Mouse (Mus musculus): ENCODE data around the gene Txndc2. TPM values are rescaled to one million over a fixed set of nuclear protein-coding genes. Genes with fewer than 3 reads are reported as not detected.

The Txndc2 gene
- total and polyA plus RNA-seq, 3 experiments, result not detected

- Histone ChIP-seq H3K9ac (ENCODE audit: control insufficient read depth, low read depth, low read length, poor library complexity, severe bottlenecking) (no peak overlapping the region), H3K27me3 (ENCODE audit: control insufficient read depth in 1 of 2, insufficient read depth in 2 of 2, low read length in 2 of 2) (no peaks in the 10 kb centered on the region), H3K9me3 (replicated peaks; ENCODE audit: insufficient read depth, low read length) (no peaks in the 10 kb centered on the region), H3K79me2 (ENCODE audit: control insufficient read depth, insufficient read depth, low read length, poor library complexity) (peaks cover 73% of the 10 kb centered on the region), H3K36me3 (ENCODE audit: control insufficient read depth in 1 of 2, insufficient read depth in 2 of 2, low read length in 2 of 2) (peaks cover 0 to 62% of the 10 kb centered on the region in 2 experiments; a peak in 2 of 4 replicates), H3K4me1 (ENCODE audit: control insufficient read depth in 1 of 2, insufficient read depth in 2 of 2, low read length in 2 of 2) (peaks cover 30 to 43% of the 10 kb centered on the region in 2 experiments), H3K27ac (ENCODE audit: control insufficient read depth, low read depth, low read length) (no peak overlapping the region), H3K4me3 (ENCODE audit: control insufficient read depth in 1 of 2, insufficient read depth in 1 of 2, low read depth in 2 of 2, low read length in 2 of 2) (no peak overlapping the region)
- peak; percentile 52 for DNase-seq (ENCODE audit: low read depth, low spot score)
- no peak for TF ChIP-seq TBP (IDR thresholded peaks at IDR 0.05; ENCODE audit: low read depth, low read length)
- no peak for TF ChIP-seq NRF1 (IDR thresholded peaks at IDR 0.05; ENCODE audit: insufficient read depth, low read depth, low read length, poor library complexity, severe bottlenecking)
- TF ChIP-seq ZKSCAN1 (IDR thresholded peaks at IDR 0.05; ENCODE audit: low read depth, low read length), result no peak
- TF ChIP-seq TAL1 (IDR thresholded peaks at IDR 0.05; ENCODE audit: low read length), result 0 out of 2 replicates have a peak, but pooled peaks have one; percentile 6
- no peak for TF ChIP-seq ELF1 (IDR thresholded peaks at IDR 0.05; ENCODE audit: low read depth, low read length)
- TF ChIP-seq POLR2A (IDR thresholded peaks at IDR 0.05; ENCODE audit: control insufficient read depth in 1 of 2, insufficient read depth in 1 of 2, low read depth in 1 of 2, low read length in 2 of 2, poor library complexity in 1 of 2), result no peak
- TF ChIP-seq CHD2 (IDR thresholded peaks at IDR 0.05; ENCODE audit: low read length), result no peak
- TF ChIP-seq CTCF (IDR thresholded peaks at IDR 0.05 in 2 of 3, conservative IDR thresholded peaks at IDR 0.05 in 1 of 3; ENCODE audit: control insufficient read depth in 1 of 3, insufficient read depth in 1 of 3, low read depth in 2 of 3, low read length in 3 of 3, poor library complexity in 1 of 3, severe bottlenecking in 1 of 3), result 0 out of 6 replicates have a peak, but pooled peaks of 1 of the 3 experiments have one; percentile 5
- TF ChIP-seq ETS1 (IDR thresholded peaks at IDR 0.05; ENCODE audit: low read depth, low read length), result no peak
These were observed 37.7 kb downstream of the Txndc2 start for GRCm38 (mm10) chr17:65604315-65604714.

- Histone ChIP-seq H3K79me2 (ENCODE audit: control insufficient read depth, insufficient read depth, low read length, poor library complexity) (peaks cover 48% of the 10 kb centered on the region), H3K27me3 (ENCODE audit: control insufficient read depth in 1 of 2, insufficient read depth in 2 of 2, low read length in 2 of 2) (no peaks in the 10 kb centered on the region), H3K36me3 (ENCODE audit: control insufficient read depth in 1 of 2, insufficient read depth in 2 of 2, low read length in 2 of 2) (peaks cover 12 to 14% of the 10 kb centered on the region in 2 experiments), H3K9ac (ENCODE audit: control insufficient read depth, low read depth, low read length, poor library complexity, severe bottlenecking) (no peak overlapping the region), H3K27ac (ENCODE audit: control insufficient read depth, low read depth, low read length) (no peak overlapping the region), H3K9me3 (replicated peaks; ENCODE audit: insufficient read depth, low read length) (no peaks in the 10 kb centered on the region), H3K4me3 (ENCODE audit: control insufficient read depth in 1 of 2, insufficient read depth in 1 of 2, low read depth in 2 of 2, low read length in 2 of 2) (no peak overlapping the region), H3K4me1 (ENCODE audit: control insufficient read depth in 1 of 2, insufficient read depth in 2 of 2, low read length in 2 of 2) (peaks cover 0 to 6% of the 10 kb centered on the region in 2 experiments; a peak in 3 of 4 replicates)
- DNase-seq (ENCODE audit: low read depth, low spot score), result no peak
- TF ChIP-seq UBTF (IDR thresholded peaks at IDR 0.05; ENCODE audit: borderline replicate concordance, insufficient read depth, low read depth, low read length), result no peak
- TF ChIP-seq EP300 (IDR thresholded peaks at IDR 0.05; ENCODE audit: low read depth in 1 of 2, low read length in 2 of 2), result no peak
- TF ChIP-seq MAZ (IDR thresholded peaks at IDR 0.05; ENCODE audit: low read depth, low read length), result no peak
- no peak for TF ChIP-seq MAX (IDR thresholded peaks at IDR 0.05; ENCODE audit: low read length)
- no peak for TF ChIP-seq E2F4 (IDR thresholded peaks at IDR 0.05; ENCODE audit: borderline replicate concordance, low read depth, low read length)
- no peak for TF ChIP-seq NRF1 (IDR thresholded peaks at IDR 0.05; ENCODE audit: insufficient read depth, low read depth, low read length, poor library complexity, severe bottlenecking)
- no peak for TF ChIP-seq ELF1 (IDR thresholded peaks at IDR 0.05; ENCODE audit: low read depth, low read length)
- TF ChIP-seq JUND (IDR thresholded peaks at IDR 0.05; ENCODE audit: low read depth, low read length), result no peak
- TF ChIP-seq MYC (IDR thresholded peaks at IDR 0.05; ENCODE audit: low read depth, low read length), result no peak
- no peak for TF ChIP-seq MAFK (IDR thresholded peaks at IDR 0.05; ENCODE audit: borderline replicate concordance, low read depth, low read length)
- TF ChIP-seq SIN3A (IDR thresholded peaks at IDR 0.05; ENCODE audit: low read length), result no peak
- TF ChIP-seq POLR2AphosphoS5 (IDR thresholded peaks at IDR 0.05; ENCODE audit: borderline replicate concordance, low read depth, low read length), result no peak
- no peak for TF ChIP-seq CTCF (IDR thresholded peaks at IDR 0.05 in 2 of 3, conservative IDR thresholded peaks at IDR 0.05 in 1 of 3; ENCODE audit: control insufficient read depth in 1 of 3, insufficient read depth in 1 of 3, low read depth in 2 of 3, low read length in 3 of 3, poor library complexity in 1 of 3, severe bottlenecking in 1 of 3)
- no peak for TF ChIP-seq ZC3H11A (IDR thresholded peaks at IDR 0.05; ENCODE audit: low read depth, low read length)
- TF ChIP-seq MEF2A (IDR thresholded peaks at IDR 0.05; ENCODE audit: extremely low read depth, insufficient replicate concordance, low read depth, low read length, poor library complexity, severe bottlenecking), result no peak
- TF ChIP-seq GABPA (IDR thresholded peaks at IDR 0.05; ENCODE audit: low read depth, low read length), result no peak
These were observed 44.0 kb downstream of the Txndc2 start for GRCm38 (mm10) chr17:65597857-65598486.
